Mouse (Mus musculus): ENCODE measurements around the gene Muc20. TPM values are rescaled to one million over a fixed set of nuclear protein-coding genes. Genes with fewer than 3 reads are reported as not detected.

The Muc20 gene
- total RNA-seq, 4 experiments from 2014 or later, result 0.34 to 0.70 (median 0.42) TPM

DNA sequence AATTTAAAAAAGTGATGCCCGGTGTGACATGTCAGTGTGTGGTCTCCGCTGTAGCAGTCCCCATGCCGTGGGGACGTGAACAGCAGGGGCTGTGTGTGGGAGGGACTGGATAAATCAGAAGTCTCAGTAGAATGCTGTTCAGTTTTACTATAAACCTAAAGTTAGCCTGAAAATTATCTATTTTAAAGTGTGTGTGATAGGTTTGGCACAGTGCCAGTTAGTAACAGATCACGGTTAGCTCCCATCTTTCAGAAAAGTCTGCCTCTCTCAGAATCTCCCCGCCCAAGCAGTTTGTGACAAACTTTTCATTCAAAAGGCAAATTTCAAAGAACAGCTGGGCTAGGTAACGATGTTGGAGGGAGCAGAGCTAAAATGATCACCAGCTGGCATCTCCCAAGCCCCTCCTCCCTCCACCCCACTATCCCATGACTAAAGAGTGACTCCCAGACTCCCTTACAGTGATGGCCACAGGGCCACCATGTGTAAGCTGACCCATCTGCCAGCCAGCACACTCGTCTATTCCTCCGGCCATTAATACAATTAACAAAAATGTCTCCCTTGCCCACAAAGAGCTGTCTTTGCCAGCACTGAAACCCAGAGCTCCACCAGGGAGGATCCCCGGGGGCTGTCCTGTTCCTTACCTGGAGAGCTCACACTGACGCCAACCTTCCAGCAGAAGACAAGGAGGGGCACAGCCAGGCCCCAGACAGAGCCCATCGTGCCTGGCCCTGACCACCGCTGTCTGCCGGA, 384 bp downstream of the Muc20 start:
- no peak for DNase-seq (ENCODE audit: low spot score in 2 of 2)

DNA sequence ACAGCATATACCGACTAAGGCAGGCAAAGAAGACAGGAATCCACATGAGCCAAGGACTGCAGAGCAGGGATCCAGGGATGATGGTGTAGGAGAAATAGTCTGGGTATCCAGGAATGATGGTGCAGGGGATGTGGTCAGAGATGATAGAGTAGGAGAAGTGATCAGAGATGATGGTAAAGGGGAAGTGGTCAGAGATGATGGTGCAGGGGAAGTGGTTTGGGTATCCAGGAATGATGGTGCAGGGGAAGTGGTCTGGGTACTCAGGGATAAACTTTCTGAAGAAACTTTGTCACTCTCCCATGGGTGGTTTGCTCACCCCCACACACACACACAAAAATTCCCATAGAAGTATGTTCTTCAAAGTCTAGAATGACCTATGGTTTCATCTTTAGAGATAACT, 2.1 kb downstream of the Muc20 start:
- no peak for DNase-seq (ENCODE audit: low spot score in 2 of 2)

DNA sequence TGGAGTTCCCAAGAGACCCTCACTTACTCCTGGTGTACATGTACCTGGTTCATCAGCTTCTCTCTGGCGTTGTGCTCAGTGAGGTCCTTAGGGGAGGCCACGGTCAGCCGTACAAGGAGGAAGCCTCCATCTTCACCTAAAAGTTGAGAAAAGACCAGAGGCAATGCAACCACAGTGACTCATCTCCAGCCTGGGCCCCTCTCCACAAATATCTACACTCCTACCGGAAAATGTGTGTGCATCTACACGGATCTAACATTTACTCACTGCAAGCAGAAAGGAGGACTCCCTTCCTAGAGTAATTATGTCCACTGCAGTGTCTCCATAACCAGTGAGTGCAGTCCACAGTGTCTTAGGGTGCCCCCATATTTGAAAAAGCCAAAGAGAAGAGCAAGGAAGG, 7.2 kb downstream of the Muc20 start:
- DNase-seq (ENCODE audit: low spot score in 2 of 2), result no peak

DNA sequence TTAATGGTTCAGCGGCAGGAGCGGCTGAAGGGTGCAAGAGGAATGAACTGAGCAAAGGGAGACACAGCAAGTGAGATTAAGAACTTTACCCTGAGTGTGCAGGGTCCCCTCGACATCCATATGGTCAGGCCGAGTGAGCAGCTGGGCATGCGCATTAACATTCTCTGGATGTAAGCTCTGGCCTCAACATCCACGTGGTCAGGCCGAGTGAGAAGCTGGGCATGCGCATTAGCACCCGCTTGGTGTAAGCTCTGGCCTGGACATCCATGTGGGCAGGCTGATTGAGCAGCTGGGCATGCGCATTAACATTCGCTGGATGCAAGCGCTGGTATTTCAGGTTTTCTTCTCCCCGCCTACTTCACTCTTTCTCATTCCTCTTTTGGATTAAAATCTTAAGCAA, 12.4 kb downstream of the Muc20 start:
- DNase-seq (ENCODE audit: low spot score in 2 of 2), result no peak

DNA sequence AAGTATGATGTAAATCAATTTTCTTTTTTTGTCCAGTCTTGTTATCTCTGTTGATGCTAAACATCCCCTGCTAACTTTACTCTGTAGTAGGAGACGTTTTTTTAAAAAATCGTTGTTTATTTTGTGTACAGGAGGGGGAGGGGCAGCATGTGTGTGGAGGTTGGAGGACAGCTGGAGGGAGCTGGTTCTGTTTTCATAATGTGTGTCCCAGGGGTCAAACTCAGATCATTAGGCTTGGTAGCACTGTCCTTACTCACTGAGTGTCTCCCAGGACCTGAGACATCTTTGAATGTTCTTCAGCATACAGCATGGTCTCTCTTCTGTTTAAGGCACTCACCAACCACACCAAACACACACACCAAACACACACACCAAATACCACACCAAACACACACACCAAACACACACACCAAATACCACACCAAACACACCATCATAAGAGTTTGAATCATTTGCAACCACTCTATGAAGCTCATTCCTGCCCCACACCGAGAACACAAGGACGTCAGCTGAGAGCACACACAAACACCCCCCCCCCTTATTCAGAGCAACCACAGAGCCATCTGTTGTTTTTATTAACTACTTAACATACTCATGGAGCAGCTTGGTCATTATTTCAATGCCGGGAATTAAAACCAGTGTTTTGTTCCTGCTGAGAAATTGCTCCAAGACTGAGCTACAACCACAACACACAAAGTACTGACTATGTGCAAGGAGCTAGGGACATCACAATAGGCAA, 13.7 kb downstream of the Muc20 start:
- DNase-seq (ENCODE audit: low spot score in 2 of 2), result no peak

DNA sequence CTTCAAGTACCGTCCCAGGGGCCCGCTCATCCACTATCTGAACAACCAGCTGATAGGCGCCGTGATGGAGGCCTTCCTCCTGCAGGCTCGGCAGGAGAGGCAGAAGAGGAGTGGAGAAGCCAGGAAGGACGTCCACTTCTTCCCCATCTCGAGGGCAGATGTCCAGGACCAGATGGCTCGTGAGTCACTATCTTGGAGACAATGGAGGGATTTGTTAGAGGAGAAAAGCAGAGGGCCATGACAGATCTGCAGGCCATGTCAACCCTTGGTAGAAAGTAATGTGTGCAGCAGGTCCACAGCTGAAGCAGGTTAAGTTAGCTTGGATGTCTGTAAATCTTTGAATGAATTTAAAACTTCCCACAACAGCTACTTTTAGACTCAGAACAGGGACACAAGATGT, 18.3 kb downstream of the Muc20 start:
- DNase-seq (ENCODE audit: low spot score in 2 of 2), result no peak

DNA sequence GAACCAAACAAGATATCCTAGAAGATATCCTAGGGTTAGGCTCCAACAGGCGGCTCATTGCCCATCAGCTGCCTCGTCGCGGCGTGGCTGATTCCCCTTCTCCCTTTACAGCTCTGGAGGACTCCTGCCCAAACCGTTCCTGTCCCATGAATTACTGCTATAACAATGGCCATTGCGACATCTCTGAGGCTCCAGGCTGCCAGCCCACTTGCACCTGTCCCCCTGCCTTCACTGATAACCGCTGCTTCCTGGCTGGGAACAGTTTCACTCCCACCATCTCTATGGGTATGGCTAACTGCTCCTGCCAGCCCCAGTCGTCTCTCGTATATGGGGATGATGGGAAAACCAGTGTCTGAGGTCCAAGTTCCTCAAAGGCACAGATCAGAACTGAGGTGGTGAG, 20.6 kb downstream of the Muc20 start:
- no peak for DNase-seq (ENCODE audit: low spot score in 2 of 2)

DNA sequence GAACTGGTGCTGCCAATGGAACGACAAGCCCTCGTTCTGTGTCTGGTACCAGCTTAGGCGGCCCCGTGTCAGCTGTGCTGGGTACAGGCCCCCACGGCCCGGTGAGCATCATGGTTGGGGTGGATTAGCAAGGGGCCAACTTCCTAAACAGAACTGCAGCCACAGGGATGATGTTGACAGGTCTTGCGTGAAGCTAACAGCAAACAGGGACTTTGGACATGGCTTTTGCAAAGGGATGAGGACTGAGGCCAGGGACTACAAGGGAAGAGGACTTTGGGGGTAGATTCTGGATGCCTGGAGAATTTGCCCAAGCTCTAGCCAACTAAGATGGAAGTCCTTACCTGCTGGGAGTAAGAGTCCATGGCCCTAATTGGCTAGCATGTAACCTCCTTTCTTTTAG, 30.3 kb downstream of the Muc20 start:
- no peak for DNase-seq (ENCODE audit: low spot score in 2 of 2)

DNA sequence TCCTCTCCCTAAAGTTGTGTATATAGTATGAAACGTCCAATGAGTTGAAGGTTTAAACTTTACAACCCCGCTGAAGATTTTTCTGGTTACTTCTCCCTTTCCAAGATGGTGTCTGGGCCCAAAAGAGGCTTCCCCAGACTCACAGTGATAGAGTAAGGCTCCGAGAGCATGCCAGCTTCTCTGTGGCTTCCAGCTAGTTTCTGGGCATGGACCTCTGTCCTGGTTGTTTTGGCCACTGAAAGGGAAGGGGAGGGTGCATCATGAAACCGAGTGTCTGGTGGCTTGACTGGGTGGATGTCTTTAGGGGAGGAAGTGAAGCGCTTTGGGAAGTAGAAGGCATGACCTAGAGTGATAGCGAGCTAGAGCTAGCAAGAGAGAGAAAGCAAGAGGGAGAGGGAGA, 32.3 kb downstream of the Muc20 start:
- DNase-seq (ENCODE audit: low spot score in 2 of 2), result no peak

DNA sequence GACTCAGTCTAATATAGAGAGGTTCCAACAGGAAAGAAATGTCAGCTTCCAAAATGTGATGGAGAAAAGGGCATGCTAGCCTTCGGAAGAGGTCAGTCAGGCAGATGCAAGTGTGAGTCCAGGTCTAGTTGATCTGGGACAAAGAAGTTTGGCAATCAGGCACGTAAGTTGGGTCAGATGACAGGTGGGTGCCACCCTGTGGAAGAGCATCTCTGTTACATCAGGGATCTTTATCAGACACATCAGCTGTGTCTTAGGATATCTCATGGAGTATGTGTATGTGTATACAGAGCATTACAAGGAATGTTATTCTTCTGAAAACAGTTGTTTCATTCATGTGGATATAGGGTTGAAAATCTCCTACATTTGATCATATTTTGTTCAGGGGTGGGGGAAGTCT, 32.7 kb downstream of the Muc20 start:
- DNase-seq (ENCODE audit: low spot score in 2 of 2), result no peak

DNA sequence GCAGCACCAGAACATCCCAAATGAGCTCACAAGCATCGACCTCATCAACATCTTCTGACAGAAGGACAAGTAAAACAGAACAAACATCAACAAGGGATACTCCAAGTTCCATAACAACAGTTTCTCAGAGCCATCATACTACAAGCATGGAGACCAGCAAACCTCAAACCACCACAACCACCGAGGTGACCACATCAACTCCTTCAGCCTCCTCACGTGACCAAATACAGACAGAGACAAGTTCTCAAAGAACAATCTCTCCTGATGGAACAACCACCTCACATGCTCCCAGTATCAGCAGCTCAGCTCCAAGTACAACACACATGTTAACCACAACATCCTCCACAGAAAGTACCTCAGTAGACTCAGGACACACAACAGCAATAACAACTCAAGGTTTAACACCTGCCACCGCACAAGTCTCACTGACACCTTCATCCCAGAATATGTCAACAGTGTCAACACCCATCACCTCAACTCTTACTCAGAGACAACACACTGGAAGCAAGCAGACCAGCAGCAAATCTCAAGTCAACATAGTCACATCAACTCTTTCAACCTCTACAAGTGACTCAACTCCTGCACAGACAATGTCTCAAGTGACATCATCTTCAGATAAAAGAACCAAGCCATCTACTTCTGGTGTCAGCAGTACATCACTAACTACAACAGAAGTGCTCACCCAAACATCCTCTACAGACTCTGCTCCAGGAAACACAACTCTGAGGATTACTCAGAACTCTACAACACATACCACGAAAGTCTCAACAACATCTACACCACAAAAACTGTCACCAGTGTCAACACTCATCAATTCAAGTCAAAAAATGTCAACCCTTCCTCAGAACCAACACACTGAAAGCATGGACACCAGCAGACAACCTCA, 46.8 kb downstream of the Muc20 start:
- DNase-seq (ENCODE audit: low spot score in 2 of 2), result no peak

DNA sequence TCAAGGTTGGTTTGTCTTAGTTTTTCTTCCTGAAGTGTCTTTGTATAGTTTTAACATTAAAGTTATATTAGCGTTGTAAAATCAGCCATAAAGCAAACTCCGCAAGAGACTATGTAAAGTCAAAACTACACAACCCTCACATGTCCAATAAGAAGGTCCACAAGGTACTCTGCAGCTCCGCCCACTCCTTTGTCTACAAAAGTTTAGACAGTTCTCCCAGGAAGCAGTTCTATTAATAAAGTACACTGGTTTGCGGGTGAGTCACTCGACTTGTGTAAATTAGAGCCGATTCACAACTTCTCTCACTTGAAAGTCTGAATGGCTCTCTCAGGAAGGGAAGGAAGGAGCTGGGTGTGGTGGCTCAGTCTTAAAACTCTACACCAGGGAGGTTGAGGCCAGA, 51.4 kb downstream of the Muc20 start:
- no peak for DNase-seq (ENCODE audit: low spot score in 2 of 2)

DNA sequence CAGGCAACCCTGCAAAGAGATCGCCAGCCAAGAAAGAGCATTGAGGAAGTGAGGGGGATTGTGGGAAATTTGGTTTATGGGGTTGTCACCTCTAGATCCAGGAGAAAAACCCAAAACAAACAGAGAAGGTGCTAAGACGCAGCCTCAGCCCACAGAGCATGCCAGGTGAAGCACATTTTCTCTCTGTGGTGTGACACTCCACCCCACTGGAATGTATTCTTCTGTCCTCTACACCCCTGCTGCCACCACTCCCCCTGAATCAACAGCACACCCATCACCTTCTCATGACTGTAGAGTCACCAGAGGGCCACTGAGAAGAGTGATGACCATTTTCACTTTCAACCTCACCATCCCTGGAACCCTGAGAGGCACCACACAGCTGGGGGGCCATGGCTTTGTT, 54.5 kb downstream of the Muc20 start:
- DNase-seq (ENCODE audit: low spot score in 2 of 2), result no peak

DNA sequence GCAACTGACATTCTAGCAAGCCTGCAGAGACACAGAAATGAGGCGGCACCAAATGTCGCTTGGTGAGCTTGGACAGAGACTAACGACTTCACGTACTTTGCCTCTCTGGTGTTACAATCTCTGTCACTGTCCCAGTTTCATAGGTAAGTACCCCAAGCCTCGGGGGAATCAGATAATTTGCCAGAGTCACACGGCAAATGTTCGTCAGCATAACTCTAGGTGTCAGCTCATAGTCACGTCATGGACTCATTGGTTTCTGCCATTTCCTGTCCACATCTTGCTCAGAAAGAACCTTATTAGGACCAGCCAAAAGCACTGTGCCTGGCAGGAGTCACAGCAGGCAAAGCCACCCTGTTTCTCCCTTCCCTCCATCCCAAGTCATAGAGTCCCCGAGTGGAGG, 55.9 kb downstream of the Muc20 start:
- no peak for DNase-seq (ENCODE audit: low spot score in 2 of 2)

DNA sequence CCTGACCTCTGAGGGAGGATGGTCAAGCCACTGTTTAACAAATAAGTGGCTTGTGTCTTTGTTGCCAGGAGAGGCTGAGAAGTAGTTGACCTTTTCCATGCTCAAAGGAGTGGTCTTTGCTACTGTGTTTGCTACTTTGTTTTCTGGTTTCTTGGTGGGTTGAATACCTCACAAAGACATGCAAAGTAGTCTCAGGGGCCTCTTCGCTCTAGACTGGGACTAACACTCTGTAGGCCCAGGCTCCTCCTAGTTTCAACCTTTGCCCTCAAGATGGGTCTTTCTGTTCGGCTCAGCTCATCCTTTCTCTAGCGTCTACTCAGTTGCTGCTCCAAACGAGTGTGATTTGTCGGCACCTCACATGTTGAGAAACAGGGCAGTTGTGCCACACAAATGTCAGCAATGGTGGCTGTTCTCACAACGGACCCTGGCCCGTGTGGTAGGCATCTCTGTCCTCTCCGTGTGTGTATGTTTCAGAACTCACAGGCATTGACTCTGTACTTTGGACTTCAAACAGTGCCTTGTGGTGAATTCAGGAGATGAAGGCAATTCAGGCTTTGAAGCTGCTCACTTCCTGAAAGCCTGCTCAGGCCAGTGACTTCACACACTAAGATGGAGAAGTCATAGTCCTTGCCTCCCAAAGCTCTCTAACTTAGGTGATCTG, 57.1 kb downstream of the Muc20 start:
- no peak for DNase-seq (ENCODE audit: low spot score in 2 of 2)

DNA sequence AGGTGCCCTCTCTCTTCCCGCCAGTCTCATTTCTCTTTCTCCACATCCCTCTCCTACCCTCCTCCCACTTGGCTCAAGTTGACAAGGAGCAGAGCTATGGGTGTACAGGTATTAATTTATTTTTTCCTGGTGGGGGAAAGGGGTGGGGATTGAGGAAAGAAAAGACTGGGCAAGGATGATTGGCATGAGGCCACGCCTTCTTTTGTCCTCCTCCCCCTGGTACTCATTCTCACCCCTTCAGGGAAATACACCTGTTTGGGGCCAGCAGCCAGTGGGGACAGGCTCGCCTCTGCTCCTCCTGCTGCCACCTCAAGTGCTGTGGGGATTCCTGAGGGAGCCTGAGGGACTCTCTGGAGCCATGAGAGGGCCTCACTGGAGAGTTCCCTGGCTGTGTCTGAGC, 61.2 kb downstream of the Muc20 start:
- no peak for DNase-seq (ENCODE audit: low spot score in 2 of 2)

DNA sequence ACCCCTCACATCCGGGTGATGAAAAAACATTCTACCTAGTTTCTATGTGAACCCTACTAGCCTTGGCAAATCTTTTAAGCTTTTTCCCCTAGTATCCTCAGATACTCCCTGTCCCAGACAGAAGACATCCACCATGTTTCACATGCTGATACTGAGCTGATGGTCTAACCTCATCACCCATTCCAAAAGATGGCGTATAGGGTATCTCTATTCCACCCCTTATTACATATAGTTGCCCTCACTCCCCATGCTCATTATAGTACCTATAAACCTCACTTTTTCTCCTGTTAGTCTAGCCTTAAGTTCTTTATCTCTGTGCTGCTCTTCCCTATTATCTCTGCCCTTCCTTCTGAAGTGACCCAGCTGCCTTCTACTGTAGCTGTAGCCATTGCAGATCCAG, 61.6 kb downstream of the Muc20 start, which contains the start of gene Muc4:
Gene Muc4 (plus strand): TSS at position 301 of the 400 bp plus-strand sequence.
- no peak for DNase-seq (ENCODE audit: low spot score in 2 of 2)

DNA sequence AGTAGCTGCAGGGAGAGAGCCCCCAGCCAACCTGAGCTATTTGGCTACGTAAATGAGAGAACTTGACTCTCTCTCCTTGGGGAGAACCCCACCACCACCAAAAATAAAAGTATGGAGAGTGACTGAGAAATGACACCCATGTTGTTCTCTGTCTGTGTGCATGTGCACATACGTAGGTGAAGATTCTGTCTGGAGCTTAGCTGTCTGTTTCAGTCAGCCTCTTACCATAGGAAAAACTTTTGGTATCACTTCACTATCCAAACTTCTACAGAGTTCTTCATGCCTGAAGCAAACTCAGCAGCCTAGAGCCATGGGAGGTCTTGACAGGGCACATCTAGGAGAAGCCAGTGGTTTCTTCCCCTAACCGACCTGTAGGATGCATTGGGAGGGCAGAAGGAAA, 64.0 kb downstream of the Muc20 start:
- no peak for DNase-seq (ENCODE audit: low spot score in 2 of 2)

DNA sequence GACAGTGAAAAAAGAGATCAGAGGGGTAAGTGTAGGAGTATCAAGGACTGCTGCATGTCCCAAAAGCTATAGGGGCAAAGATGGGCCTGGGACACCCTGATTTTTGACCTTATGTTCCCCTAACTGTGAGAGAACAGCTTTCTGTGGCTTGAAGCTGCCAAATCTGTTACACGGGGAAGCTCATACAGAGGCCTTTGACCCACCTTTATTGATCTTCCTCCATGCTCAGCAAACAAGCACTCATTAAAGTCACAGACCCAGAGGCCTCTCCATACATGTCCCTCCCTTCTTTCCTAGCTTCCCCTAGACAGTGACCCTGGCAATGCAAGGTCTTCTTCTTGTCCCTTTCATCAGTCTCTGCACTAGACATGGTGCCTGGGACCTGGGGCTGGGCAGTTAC, 68.5 kb downstream of the Muc20 start:
- no peak for DNase-seq (ENCODE audit: low spot score in 2 of 2)

DNA sequence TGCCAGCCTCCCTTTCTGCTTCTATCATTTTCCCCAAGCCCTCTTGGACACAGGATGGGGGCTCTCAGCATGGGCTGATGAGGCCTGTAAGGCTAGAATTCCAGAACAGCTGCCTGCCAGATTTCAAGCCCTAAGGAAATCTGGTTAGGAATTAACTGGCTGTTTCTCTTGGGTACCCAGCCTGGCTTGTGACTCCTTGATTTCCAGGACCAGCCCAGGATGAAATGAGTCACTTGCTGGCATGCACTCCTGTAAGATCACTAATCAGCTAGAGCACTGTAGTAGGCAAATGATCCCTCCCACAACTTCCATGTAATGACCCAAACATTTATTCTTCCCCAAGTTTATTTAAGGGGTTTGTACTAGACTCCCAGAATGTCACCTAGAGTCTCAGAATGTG, 69.0 kb downstream of the Muc20 start:
- no peak for DNase-seq (ENCODE audit: low spot score in 2 of 2)

All from gastrocnemius, adult 8-10 months (tissue).